Mouse (Mus musculus): ENCODE measurements around the gene Myh7. TPM values are rescaled to one million over a fixed set of nuclear protein-coding genes. Genes with fewer than 3 reads are reported as not detected.

The Myh7 gene
- polyA plus RNA-seq, 1 experiment from 2014 or later = 3,662 TPM

DNA sequence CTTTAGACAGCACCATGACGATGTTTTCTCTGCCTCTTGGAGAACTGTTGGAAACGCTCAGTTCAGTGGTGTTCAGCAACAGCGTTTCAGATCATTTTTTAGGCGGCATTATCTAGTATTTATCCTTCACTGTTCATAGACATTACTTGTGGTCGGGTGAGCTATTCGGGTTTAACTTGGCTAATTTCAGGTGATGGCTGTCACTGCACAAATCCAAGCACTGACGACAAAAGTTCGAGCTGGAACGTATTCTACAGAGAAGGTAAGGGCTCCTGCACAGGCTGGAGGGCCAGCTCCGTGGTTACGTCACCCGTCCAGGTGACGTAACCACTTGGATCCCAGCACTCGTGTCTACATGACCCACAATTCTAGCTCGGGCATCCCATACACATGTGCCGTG lies 22.4 kb upstream of the Myh7 start:
- no peak overlapping the region for H3K9ac ChIP-seq
- no peak overlapping the region for H3K4me2 ChIP-seq
- peaks cover 45% of the 10 kb centered on the region for H3K36me3 ChIP-seq
- ATAC-seq (ENCODE audit: extremely low read depth, insufficient number of reproducible peaks, low FRiP score, low TSS enrichment) = no peak
- peaks cover 12% of the 10 kb centered on the region for H3K4me1 ChIP-seq
- no peaks in the 10 kb centered on the region for H3K27me3 ChIP-seq (replicated peaks)
- peaks cover 4% of the 10 kb centered on the region; the same call in 1 of the 2 replicates for H3K9me3 ChIP-seq
- H3K4me3 ChIP-seq = no peak overlapping the region
- 88% methylated on average over 16 of the region's 16 CpGs for WGBS
- H3K27ac ChIP-seq (replicated peaks) = no peak overlapping the region

- peak overlapping the region; percentile 78 for H3K4me3 ChIP-seq
- WGBS = 0% methylated on average over 17 of the region's 17 CpGs
- peak overlapping the region; percentile 78 for H3K4me2 ChIP-seq
- peak overlapping the region; percentile 89 for H3K9ac ChIP-seq
- no peaks in the 10 kb centered on the region for H3K27me3 ChIP-seq (replicated peaks)
- H3K4me1 ChIP-seq = peaks cover 12% of the 10 kb centered on the region
- ATAC-seq (ENCODE audit: extremely low read depth, insufficient number of reproducible peaks, low FRiP score, low TSS enrichment) = peak; percentile 23
- peaks cover 34% of the 10 kb centered on the region for H3K36me3 ChIP-seq
- peak overlapping the region; percentile 75 for H3K27ac ChIP-seq (replicated peaks)
- peaks cover 4% of the 10 kb centered on the region; the same call in 1 of the 2 replicates for H3K9me3 ChIP-seq
Observed at GRCm38 (mm10) chr14:55015767-55016111, 21.3 kb upstream of the Myh7 start.

GRCm38 (mm10) chr14:55014991-55015766 lies 20.8 kb upstream of the Myh7 start, which contains the start of gene Ngdn:
Ngdn (plus strand) TSS chr14:55015454.
- Histone ChIP-seq H3K27me3 (replicated peaks) (no peaks in the 10 kb centered on the region), H3K9me3 (peaks cover 4% of the 10 kb centered on the region; the same call in 1 of the 2 replicates), H3K4me2 (peak within 1 kb of the TSS; percentile 81), H3K9ac (peak within 1 kb of the TSS; percentile 89), H3K4me1 (peaks cover 13% of the 10 kb centered on the region), H3K27ac (replicated peaks) (peak within 1 kb of the TSS; percentile 98), H3K36me3 (peaks cover 28% of the 10 kb centered on the region), H3K4me3 (peak within 1 kb of the TSS; percentile 78)
- under 1% methylated on average over 36 of the region's 36 CpGs for WGBS
- ATAC-seq (ENCODE audit: extremely low read depth, insufficient number of reproducible peaks, low FRiP score, low TSS enrichment) = peak; percentile 93

- Histone ChIP-seq H3K4me2 (peak overlapping the region; percentile 81), H3K27ac (replicated peaks) (peak overlapping the region; percentile 98), H3K36me3 (peaks cover 26% of the 10 kb centered on the region), H3K4me3 (peak overlapping the region; percentile 78), H3K27me3 (replicated peaks) (no peaks in the 10 kb centered on the region), H3K9ac (peak overlapping the region; percentile 86), H3K4me1 (peaks cover 19% of the 10 kb centered on the region), H3K9me3 (peaks cover 4% of the 10 kb centered on the region; the same call in 1 of the 2 replicates)
- WGBS = 0% methylated on average over 27 of the region's 27 CpGs
- ATAC-seq (ENCODE audit: extremely low read depth, insufficient number of reproducible peaks, low FRiP score, low TSS enrichment) = no peak; the same call in 1 of the 2 replicates
Observed at GRCm38 (mm10) chr14:55014591-55014990, 20.2 kb upstream of the Myh7 start.

GRCm38 (mm10) chr14:55011116-55011515 lies 16.7 kb upstream of the Myh7 start:
- no peak overlapping the region for H3K9ac ChIP-seq
- H3K36me3 ChIP-seq = no peaks in the 10 kb centered on the region
- no peak overlapping the region for H3K4me3 ChIP-seq
- peaks cover 4% of the 10 kb centered on the region; the same call in 1 of the 2 replicates for H3K9me3 ChIP-seq
- H3K27me3 ChIP-seq (replicated peaks) = 0 out of 2 replicates have a peak, but pooled peaks cover 8% of the 10 kb centered on the region
- ATAC-seq (ENCODE audit: extremely low read depth, insufficient number of reproducible peaks, low FRiP score, low TSS enrichment) = no peak
- peaks cover 40% of the 10 kb centered on the region for H3K4me1 ChIP-seq
- no peak overlapping the region for H3K27ac ChIP-seq (replicated peaks)
- H3K4me2 ChIP-seq = no peak overlapping the region
- 63% methylated on average over 4 of the region's 4 CpGs for WGBS

DNA sequence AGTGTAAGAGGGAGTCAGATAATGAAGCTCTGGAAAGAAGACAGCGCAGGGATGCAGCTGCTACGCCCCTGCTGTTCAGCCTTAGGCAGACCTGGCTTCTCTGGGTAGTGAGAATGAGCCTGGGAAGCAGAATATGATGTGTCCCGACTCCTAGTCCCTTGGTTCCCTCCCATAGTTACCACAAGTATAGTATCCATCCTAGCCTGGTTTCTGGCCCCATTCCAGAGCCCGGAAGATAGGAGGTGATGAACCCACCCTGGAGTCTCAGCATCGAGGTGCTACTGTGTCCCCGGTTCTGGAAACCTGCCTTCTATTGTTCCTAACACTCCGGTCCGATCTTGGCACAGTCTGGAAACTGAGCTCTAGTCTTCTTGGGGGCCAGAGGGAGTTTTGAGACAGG lies 14.0 kb upstream of the Myh7 start:
- Histone ChIP-seq H3K4me1 (peaks cover 55% of the 10 kb centered on the region), H3K4me3 (no peak overlapping the region), H3K4me2 (no peak overlapping the region), H3K9ac (peak overlapping the region; percentile 30; the same call in 1 of the 2 replicates), H3K27me3 (replicated peaks) (0 out of 2 replicates have a peak, but pooled peaks cover 8% of the 10 kb centered on the region), H3K9me3 (peaks cover 2% of the 10 kb centered on the region; the same call in 1 of the 2 replicates), H3K36me3 (no peaks in the 10 kb centered on the region), H3K27ac (replicated peaks) (peak overlapping the region; percentile 82)
- 66% methylated on average over 8 of the region's 8 CpGs for WGBS
- ATAC-seq (ENCODE audit: extremely low read depth, insufficient number of reproducible peaks, low FRiP score, low TSS enrichment) = no peak

DNA sequence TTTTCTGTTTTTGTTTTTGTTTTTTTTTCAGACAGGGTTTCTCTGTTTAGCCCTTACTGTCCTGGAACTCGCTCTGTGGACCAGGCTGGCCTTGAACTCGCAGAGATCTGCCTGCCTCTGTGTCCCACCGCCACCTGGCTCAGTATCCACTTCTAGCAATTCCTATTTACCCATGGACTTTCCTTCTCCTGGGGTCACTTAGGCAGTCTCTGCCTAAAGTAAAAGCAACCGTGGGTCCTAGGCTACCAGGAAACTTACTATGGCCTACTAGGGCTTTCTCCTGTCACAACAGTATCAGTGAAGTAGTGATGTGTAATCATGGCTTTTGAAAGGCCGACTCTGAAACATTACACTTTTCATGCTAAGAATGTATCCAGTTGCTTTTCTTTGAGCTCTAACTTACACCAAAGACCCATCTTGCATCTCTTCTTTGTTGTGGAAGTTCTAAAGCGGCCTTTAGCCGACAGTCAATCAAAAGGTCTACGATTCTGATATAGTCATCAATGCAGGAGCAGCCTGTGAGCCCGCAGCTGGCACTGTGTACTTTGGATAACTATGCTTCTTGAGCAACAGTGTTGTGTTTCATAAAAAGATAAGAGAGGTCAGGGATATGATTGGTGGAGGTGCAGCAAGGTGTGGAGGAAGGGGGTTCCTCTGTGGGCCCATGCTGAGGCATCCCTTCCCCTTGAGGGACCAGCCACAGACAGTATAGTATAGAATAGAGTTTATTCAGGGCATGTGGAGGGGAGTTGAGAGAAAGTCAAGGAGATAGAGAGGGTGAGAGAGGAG lies 12.9 kb upstream of the Myh7 start:
- H3K27ac ChIP-seq (replicated peaks) = no peak overlapping the region
- no peak for ATAC-seq (ENCODE audit: extremely low read depth, insufficient number of reproducible peaks, low FRiP score, low TSS enrichment)
- peaks cover 66% of the 10 kb centered on the region for H3K4me1 ChIP-seq
- no peaks in the 10 kb centered on the region for H3K9me3 ChIP-seq
- H3K4me2 ChIP-seq = no peak overlapping the region
- H3K36me3 ChIP-seq = no peaks in the 10 kb centered on the region
- WGBS = 83% methylated on average over 9 of the region's 9 CpGs
- no peak overlapping the region for H3K9ac ChIP-seq
- H3K4me3 ChIP-seq = no peak overlapping the region
- H3K27me3 ChIP-seq (replicated peaks) = 0 out of 2 replicates have a peak, but pooled peaks cover 8% of the 10 kb centered on the region

DNA sequence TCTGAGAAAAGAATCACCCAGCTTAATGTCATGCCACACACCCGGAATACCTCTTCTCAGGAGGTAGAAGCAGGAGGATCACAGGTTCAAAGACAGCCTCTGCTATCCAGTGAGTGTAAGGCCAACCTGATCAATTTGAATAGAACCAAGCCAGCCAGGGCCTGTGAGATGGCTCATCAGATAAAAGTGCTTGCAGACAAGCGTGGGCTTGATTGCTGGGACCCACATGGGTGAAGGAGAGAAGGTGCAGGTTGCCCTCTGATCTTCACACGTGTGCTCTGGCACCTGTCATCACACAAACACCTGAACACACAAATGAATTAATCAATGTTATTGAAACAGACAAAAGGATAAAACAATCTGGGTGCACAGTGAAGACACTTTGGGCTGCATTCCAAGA lies 12.1 kb upstream of the Myh7 start:
- no peak overlapping the region for H3K4me3 ChIP-seq
- peaks cover 72% of the 10 kb centered on the region for H3K4me1 ChIP-seq
- WGBS = 59% methylated on average over 3 of the region's 3 CpGs
- H3K27me3 ChIP-seq (replicated peaks) = 0 out of 2 replicates have a peak, but pooled peaks cover 8% of the 10 kb centered on the region
- peaks cover under 1% of the 10 kb centered on the region; the same call in 1 of the 2 replicates for H3K9me3 ChIP-seq
- peak overlapping the region; percentile 99; the same call in 1 of the 2 replicates for H3K27ac ChIP-seq (replicated peaks)
- no peak overlapping the region for H3K4me2 ChIP-seq
- ATAC-seq (ENCODE audit: extremely low read depth, insufficient number of reproducible peaks, low FRiP score, low TSS enrichment) = no peak
- no peak overlapping the region for H3K9ac ChIP-seq
- peaks cover under 1% of the 10 kb centered on the region for H3K36me3 ChIP-seq

DNA sequence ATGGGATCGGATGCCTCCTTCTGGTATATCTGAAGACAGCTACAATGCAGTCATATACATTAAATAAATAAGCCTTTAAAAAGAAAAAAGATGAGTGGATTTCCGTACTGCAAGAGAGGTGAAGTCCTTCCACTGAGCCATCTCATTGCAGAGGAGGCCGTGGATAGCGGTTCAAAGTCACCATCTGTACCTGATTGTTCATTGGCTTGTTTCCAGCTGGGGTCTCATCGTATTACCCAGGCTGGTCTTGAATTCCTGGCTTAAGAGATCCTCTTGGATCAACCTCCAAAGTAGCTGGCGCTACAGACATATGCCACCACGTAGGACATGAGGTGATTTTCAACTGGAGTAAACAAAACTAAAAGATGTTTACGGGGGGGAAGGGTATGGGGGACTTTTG lies 11.5 kb upstream of the Myh7 start:
- no peak for ATAC-seq (ENCODE audit: extremely low read depth, insufficient number of reproducible peaks, low FRiP score, low TSS enrichment)
- H3K36me3 ChIP-seq = peaks cover 5% of the 10 kb centered on the region
- H3K4me2 ChIP-seq = no peak overlapping the region
- peak overlapping the region; percentile 99 for H3K27ac ChIP-seq (replicated peaks)
- H3K4me1 ChIP-seq = peaks cover 75% of the 10 kb centered on the region
- peak overlapping the region; percentile 82; the same call in 1 of the 2 replicates for H3K9ac ChIP-seq
- peaks cover 3% of the 10 kb centered on the region; the same call in 1 of the 2 replicates for H3K9me3 ChIP-seq
- peaks cover 11% of the 10 kb centered on the region; the same call in 1 of the 2 replicates for H3K27me3 ChIP-seq (replicated peaks)
- 75% methylated on average over 8 of the region's 8 CpGs for WGBS
- no peak overlapping the region for H3K4me3 ChIP-seq

GRCm38 (mm10) chr14:55005506-55005905 lies 11.1 kb upstream of the Myh7 start:
- WGBS = 31% methylated on average over 2 of the region's 2 CpGs
- Histone ChIP-seq H3K27me3 (replicated peaks) (peaks cover 13% of the 10 kb centered on the region; the same call in 1 of the 2 replicates), H3K9me3 (peaks cover 3% of the 10 kb centered on the region; the same call in 1 of the 2 replicates), H3K4me3 (0 out of 2 replicates have a peak overlapping the region, but pooled peaks have one; percentile 1), H3K27ac (replicated peaks) (peak overlapping the region; percentile 99), H3K4me1 (peaks cover 79% of the 10 kb centered on the region), H3K9ac (peak overlapping the region; percentile 82), H3K4me2 (peak overlapping the region; percentile 63), H3K36me3 (peaks cover 5% of the 10 kb centered on the region)
- ATAC-seq (ENCODE audit: extremely low read depth, insufficient number of reproducible peaks, low FRiP score, low TSS enrichment) = no peak
